Mouse (Mus musculus) heart, adult 11 months (tissue): ENCODE measurements around the gene Hist2h3c2.

Experiments used
- DNase-seq: peaks from one replicate; pipeline ENCODE4 v3.0.0; 2022

Hist2h3c2 gene

DNA sequence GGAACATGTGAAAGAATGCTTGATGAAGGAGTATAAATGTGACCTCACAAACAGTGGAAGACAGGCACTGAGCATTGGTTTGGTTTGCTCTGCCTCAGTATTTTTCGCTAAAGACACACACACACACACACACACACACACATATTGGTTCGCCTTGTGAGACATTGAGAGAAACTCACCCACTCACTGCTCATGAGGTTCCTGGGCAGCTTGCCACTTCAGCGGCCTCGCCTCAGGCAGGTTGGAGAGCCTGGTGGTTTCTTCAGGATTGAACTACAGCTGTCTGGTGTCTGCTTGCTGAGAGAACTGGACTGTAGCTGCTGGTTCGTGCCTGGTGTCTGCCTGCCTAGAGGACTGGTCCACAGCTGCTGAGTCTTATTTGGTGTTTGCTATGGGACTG is 21.3 kb upstream of the Hist2h3c2 start:
- DNase-seq: peak; percentile 91

GRCm38 (mm10) chr3:96257190-96257589 is 18.3 kb upstream of the Hist2h3c2 start:
- no peak for DNase-seq

DNA sequence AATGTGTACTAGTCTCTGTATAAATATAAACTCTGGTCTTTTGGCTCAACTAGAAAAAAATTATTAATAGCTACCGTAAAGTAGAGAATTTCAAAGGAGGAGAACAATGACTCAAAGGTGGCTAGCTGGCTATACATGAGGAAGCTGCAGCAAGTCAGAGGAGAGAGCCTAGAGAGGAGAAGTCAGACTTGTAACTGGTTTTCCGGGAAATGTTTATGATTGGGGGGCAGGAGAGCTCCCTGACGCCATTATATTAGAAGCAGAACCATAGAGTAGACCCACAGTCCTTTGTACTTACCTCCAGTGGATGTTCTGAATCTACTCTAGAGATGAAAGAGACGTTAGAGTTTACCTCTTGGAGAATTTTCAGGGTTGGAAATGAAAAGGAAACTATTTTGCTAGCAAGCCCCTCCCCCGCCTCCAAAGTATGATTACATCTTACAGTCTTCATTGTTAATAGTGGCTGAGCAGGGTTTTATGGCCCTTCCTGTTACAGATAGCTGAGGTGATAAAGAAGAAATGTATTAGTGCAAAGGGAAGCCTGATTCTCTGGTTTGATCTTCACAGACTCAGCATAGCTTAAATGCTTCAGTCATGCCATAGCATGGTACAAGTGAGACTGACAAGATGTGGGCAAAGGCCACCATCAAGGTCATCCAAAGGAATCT is 17.1 kb upstream of the Hist2h3c2 start:
- no peak for DNase-seq

DNA sequence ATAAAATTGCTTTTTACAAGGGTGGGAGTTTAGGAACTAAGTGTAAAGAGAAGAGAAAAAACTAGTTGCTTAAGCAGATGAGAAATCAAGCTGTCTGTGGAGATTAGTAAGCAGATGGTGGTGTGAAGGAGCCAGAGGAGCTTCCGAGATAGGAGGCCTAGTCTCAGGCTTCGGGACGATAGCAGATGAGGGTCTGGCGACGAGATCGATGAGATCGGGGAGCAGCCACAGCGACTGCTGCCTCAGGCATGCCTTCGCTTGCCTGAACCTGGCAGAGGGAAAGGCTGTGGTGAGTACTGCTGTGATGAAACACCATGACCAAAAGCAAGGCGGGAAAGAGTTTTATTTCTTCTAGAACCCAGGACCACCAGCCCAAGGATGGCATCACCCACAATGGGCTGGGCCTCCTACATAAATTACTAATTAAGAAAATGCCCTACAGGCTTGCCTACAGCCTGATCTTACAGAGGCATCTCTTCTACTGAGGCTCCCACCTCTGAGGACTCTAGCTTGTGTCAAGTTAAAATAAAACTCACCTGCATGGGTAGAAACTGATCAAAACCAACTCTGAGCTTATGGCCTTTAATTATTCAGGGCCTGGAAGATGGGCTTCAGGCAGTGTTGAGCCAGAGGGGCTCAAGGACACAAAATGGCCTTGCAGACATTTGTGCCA is 15.9 kb upstream of the Hist2h3c2 start:
- DNase-seq: peak; percentile 79

GRCm38 (mm10) chr3:96251787-96252186 is 12.9 kb upstream of the Hist2h3c2 start:
- peak; percentile 81 for DNase-seq

GRCm38 (mm10) chr3:96250890-96251289 is 12.0 kb upstream of the Hist2h3c2 start:
- peak; percentile 83 for DNase-seq

GRCm38 (mm10) chr3:96249034-96249345 is 10.1 kb upstream of the Hist2h3c2 start:
- peak; percentile 86 for DNase-seq

- peak; percentile 74 for DNase-seq
Measured at GRCm38 (mm10) chr3:96248141-96249033, 9.5 kb upstream of the Hist2h3c2 start.

DNA sequence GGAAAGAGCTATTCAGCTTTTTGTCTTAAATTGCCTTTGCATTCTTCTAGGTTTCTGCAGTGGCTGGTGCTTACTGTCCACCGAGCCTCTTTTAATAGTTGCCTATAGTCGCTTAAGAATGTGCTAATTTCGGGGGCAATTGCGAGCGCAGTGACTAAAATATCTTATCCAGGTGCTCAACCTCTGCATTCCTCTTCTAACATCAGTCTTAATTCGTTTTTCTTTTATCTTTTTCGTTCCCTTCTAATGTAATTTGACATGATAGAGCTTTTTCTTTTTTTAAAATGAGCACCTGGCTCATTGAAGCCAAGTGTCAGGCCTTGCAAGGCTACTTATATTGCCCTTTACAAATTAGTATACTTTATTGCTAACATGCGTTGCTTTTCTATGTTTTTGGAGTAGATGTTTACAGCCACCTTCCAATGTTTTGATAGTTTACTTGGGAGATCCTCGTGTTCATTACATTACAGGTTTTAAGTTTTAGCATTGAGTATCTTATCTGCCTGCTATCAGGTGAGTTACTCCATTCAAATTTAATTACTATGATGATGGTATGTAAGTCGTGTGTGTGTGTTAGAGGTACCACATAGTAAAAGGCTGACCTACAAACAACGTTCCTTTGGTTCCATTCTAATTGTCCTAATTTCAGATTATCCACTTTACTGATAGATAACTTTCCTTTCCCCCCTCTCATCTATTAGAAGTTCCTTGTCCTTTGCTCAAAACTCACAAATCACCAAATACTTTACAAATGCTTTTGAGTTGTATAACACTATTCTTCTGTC is 8.6 kb upstream of the Hist2h3c2 start:
- peak; percentile 82 for DNase-seq

DNA sequence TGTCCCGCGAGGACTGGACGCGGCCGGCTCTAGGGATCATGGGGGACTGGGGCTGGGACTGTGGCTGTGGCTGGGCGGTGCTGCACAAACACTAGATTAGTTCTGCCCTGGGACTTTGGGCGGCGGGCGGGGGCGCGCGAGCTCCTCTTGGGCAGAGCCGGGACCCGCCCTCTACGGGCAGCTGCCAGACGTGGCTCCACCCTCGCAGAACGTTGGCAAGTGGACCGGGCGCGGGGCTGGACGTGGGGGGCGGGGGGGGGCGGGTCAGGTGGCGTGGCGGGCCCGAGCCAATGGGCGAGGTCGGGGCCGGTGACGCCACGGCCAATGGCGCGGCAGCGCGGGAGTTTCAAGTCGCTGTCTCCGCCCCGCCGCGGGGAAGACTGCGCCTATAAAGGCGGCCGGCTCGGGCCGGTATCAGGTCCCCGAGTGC is 7.5 kb upstream of the Hist2h3c2 start, which contains the start of gene Hist2h3c1:
Gene Hist2h3c1, plus strand, starts transcription at position 259 of the 430 bp plus-strand sequence.
- peak; percentile 94 for DNase-seq

DNA sequence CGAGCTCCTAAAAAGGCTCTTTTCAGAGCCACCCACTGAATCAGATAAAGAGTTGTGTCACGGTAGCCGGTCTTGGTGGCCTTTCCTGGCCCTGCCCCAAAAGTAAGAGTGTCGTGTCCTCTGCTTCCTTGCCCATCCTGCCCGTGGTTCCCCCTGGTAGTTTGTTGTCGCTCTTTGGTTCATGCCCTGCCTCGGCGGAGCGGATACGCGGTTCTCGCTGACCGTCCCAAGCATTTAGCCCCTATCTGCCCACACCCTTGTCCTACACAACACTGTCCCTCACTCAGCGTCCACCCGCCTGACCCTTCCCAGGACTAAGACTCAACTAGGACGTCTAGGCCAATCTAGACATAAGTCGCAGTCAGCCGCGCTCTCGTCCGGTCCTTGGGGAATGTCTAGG is 7.1 kb upstream of the Hist2h3c2 start:
- DNase-seq: peak; percentile 89

- peak; percentile 100 for DNase-seq
Measured at GRCm38 (mm10) chr3:96245003-96245886, 6.3 kb upstream of the Hist2h3c2 start, which contains the start of gene Hist2h2aa1. Gene Hist2h2aa1 (plus strand): TSS chr3:96245497.

DNA sequence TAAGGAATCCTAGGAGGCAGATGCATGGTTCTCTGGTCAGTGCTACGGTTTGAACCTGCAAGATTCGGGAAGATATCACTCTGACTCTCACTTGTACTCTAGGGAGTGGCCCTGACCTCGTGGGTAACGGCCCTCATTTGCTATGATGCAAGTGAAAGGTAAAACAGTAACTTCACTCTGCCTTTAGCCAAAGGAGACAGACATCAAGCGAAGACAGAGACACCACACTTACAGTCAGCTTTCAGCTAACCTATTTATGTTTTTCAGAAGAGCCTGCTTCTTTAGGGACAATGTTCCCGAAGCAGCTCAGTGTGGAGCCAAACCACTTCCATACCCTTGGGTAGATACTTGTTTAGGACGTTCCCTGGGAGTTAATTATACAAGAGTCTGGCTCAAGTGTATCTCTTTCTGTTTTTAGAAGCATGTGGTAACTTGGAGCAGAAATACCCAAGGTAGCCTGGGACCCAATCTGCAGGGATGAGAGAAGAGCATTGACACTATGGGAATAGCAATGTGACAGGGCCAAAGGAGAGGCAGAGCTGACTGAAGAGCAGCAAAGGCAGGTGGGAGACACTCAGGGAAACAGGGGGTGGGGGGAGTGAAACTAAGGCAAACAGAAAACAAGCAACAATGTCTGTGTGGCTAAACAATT is 5.1 kb upstream of the Hist2h3c2 start:
- DNase-seq: peak; percentile 88

DNA sequence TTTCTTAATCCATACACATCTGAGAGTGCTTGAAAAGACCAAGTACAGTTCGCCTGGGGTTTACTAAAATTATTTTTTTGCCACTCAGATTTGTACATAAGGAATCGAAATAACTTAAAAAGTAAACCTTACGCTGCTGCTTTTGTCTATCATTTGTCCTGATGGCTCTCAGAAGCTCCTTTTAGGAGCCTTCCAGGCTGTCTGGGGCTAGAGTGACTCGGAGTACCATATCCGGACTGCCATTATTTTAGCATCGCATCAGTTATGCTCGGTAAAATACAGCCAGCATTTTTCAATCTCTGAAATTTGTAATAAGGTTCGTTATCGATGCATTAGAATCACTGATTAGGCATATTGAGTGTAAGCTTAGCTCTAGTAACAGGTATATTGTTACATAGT is 1.9 kb upstream of the Hist2h3c2 start:
- DNase-seq: peak; percentile 76

GRCm38 (mm10) chr3:96239949-96240798 is 1.2 kb upstream of the Hist2h3c2 start, which contains the start of gene Hist2h2aa2:
Gene Hist2h2aa2 (minus strand): TSS chr3:96240276.
- peak; percentile 100 for DNase-seq

DNA sequence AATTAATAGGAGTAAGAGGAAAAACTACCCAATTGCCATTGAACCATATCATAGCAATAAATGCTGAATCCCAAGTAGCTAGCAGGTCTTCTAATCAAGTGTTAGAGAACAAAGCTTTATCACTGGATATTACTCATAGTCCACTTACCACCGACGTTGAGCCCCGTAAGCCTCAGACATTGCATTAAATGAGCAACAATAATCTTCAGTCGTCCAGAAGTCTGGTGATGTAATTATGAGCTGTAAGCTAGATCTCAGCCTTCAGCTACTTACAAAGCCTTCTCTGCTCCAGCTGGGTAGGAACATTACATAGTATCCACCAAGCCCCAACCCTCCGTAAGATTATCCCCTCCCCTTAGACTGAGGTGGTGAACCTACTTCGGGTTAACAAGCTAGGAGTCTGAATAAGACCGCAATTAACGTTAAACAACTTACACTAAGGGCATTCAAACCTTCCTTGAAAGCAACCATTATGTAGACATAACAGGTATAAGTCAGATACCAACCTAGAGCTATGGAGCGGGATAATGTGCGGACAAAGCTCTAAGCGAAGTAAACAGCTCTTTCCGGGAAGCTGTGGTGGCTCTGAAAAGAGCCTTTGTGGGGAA is 919 bp downstream of the Hist2h3c2 start:
- DNase-seq: peak; percentile 79

DNA sequence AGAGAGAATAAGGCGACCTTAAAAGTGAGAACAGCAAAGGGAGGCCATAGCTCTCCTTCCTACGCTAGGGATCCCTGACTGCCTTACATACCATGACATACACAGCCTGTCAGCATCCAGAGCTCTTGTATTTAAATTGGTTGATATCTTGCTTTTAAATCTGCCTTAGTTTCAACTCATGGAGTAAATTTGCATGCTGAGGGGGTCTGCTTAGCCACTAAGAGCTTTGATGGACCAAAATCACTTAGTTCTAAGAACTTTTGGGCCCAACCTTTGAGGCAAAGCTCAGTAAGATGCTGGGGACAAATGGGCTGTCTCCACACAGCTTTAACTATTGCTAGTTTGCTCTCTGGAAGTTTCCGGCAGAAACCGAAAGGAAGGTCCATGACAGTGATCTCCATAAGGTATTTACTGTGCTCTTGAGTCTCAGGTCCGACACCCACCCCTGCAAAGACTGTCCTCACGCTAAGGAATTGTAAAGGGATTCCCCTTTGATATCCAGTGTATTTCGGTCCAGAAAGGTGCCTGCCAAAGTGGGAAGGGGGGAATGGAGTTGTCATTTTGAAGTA is 1.5 kb downstream of the Hist2h3c2 start:
- DNase-seq: peak; percentile 87

GRCm38 (mm10) chr3:96236834-96237334 is 2.0 kb downstream of the Hist2h3c2 start:
- peak; percentile 82 for DNase-seq

- no peak for DNase-seq
Measured at GRCm38 (mm10) chr3:96235836-96236235, 3.1 kb downstream of the Hist2h3c2 start.
